Mouse (Mus musculus) limb, embryonic 13.5 days (tissue): ENCODE results near the gene Vmn2r59. TPM values are rescaled to one million over a fixed set of nuclear protein-coding genes. Genes with fewer than 3 reads are reported as not detected.
"Not testable (repeated sequence)": the region's sequence is repeated elsewhere in the genome, so short reads cannot be mapped to it uniquely, and the experiment has no call there.

Source experiments
- ATAC-seq: fragments of 200-750 bp; cut with Nextera tagmentation; 2 replicates; pipeline ENCODE4 v1.8.0; 2017; ENCODE audit warnings: low read depth, moderate number of reproducible peaks, moderate TSS enrichment; ENCODE audit not compliant: low FRiP score
- H3K27ac ChIP-seq: fragments of 300-500 bp; sonication (generic); 2 replicates; pipeline ENCODE4 v1.5.1; 2015; ENCODE audit warnings: inconsistent platforms, mild to moderate bottlenecking, moderate library complexity
- H3K27me3 ChIP-seq: fragments of 300-500 bp; sonication (generic); 2 replicates; pipeline ENCODE4 v1.6.1; 2015; ENCODE audit warnings: mild to moderate bottlenecking, inconsistent platforms
- H3K36me3 ChIP-seq: fragments of 300-500 bp; sonication (generic); 2 replicates; pipeline ENCODE4 v1.6.1; 2015; ENCODE audit warnings: inconsistent platforms, mild to moderate bottlenecking, moderate library complexity
- H3K4me1 ChIP-seq: fragments of 300-500 bp; sonication (generic); 2 replicates; pipeline ENCODE4 v1.6.1; 2015; ENCODE audit warnings: inconsistent platforms
- H3K4me2 ChIP-seq: fragments of 300-500 bp; sonication (generic); replicated peaks from 2 replicates; pipeline ENCODE4 v1.6.1; 2015; ENCODE audit warnings: inconsistent platforms, mild to moderate bottlenecking, moderate library complexity
- H3K4me3 ChIP-seq: fragments of 300-500 bp; sonication (generic); 2 replicates; pipeline ENCODE4 v1.5.1; 2015; ENCODE audit warnings: moderate library complexity, mild to moderate bottlenecking, inconsistent platforms
- H3K9ac ChIP-seq: fragments of 300-500 bp; sonication (generic); 2 replicates; pipeline ENCODE4 v1.6.1; 2015; ENCODE audit warnings: mild to moderate bottlenecking, inconsistent platforms
- H3K9me3 ChIP-seq: fragments of 300-500 bp; sonication (generic); 2 replicates; pipeline ENCODE4 v1.6.1; 2016; ENCODE audit warnings: inconsistent platforms
- WGBS: fragments of 180-500 bp; shearing (Covaris S2); methylation state at CpG from one replicate; pipeline ENCODE4 v1.1.7; 2015; 5-methylcytosine and 5-hydroxymethylcytosine counted together
- polyA plus RNA-seq: library from polyadenylated mRNA; unstranded; fragments of >200 nt; fragmentation: Nextera tagmentation; extraction: Ambion mirVana; gene quantifications from 2 replicates; pipeline ENCODE4 v1.2.1, GENCODE M21; 2015

Vmn2r59 gene
- polyA plus RNA-seq = not detected in 2 replicates

DNA sequence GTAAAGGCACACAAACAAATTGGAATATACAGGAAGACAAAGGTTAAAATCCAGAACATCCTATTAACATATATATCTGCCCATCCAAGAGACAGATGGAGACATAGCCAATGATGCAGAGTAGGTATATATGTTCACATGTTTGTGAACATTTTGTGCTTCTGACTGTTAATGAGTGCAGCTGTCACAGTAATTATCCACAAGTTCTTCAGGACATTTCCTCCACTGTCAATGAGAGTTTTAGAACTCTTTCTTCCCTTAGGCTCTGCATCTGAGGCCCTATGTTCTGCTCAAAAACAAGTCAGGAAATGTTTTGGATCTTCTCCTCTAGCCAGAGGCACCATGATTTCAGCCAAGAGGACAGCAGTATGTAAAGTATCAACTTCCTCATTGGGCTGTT lies at the start of gene Vmn2r59:
Gene Vmn2r59, minus strand, starts transcription at position 101 of the 400 bp plus-strand sequence.
- no peak within 1 kb of the TSS for H3K9ac ChIP-seq
- no peak for ATAC-seq
- no peaks in the 10 kb centered on the region for H3K27me3 ChIP-seq
- no peak within 1 kb of the TSS for H3K4me3 ChIP-seq
- H3K27ac ChIP-seq = no peak within 1 kb of the TSS
- peaks cover 10% of the 10 kb centered on the region for H3K9me3 ChIP-seq
- no peak within 1 kb of the TSS for H3K4me2 ChIP-seq
- no peaks in the 10 kb centered on the region for H3K4me1 ChIP-seq
- no peaks in the 10 kb centered on the region for H3K36me3 ChIP-seq

DNA sequence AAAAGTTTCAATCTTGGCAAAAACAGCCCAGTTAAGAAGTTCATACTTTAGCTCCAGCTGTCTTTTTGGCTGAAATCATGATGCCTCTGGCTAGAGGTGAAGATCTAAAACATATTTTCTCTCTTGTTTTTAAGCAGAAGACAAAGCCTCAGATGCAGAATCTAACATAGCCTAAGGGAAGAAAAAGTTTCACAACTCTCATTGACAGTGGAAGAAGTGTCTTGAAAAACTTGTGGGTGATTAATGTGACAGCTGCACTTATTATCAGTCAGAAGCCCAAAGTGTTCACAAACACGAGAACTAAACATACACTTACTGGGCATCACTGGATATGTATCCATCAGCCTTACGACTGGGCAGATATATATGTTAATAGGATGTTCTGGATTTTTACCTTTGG lies 48.6 kb upstream of the Vmn2r59 start, which contains the start of gene Vmn2r60:
Gene Vmn2r60, plus strand, starts transcription at position 301 of the 400 bp plus-strand sequence.
- Histone ChIP-seq H3K27me3 (no peaks in the 10 kb centered on the region), H3K9ac (no peak within 1 kb of the TSS), H3K4me3 (no peak within 1 kb of the TSS), H3K36me3 (no peaks in the 10 kb centered on the region), H3K27ac (no peak within 1 kb of the TSS), H3K9me3 (peaks cover 7% of the 10 kb centered on the region; the same call in 1 of the 2 replicates), H3K4me2 (no peak within 1 kb of the TSS), H3K4me1 (no peaks in the 10 kb centered on the region)
- WGBS = 65% methylated on average over 2 of the region's 2 CpGs
- no peak for ATAC-seq

- not testable (repeated sequence) for H3K36me3 ChIP-seq, ATAC-seq
- WGBS = 75% methylated on average over 14 of the region's 14 CpGs
Observed at GRCm38 (mm10) chr7:42107061-42107460, 48.2 kb upstream of the Vmn2r59 start.

More at GRCm38 (mm10) chr7:42107061-42107460, 48.2 kb upstream of the Vmn2r59 start:
- H3K9me3 ChIP-seq, H3K27me3 ChIP-seq, H3K4me2 ChIP-seq, H3K4me1 ChIP-seq, H3K9ac ChIP-seq, H3K27ac ChIP-seq, H3K4me3 ChIP-seq: not testable (repeated sequence)

Other genes with a start within 250 kb of the Vmn2r59 start
- gene Vmn2r58, start 186.3 kb downstream of the Vmn2r59 start, polyA plus RNA-seq = not detected in 2 replicates
- 0.01 TPM in 1 of 2 replicates, not detected in the other for gene Vmn2r60, start 48.7 kb upstream of the Vmn2r59 start, polyA plus RNA-seq
- not detected in 2 replicates for gene Vmn2r61, start 201.0 kb upstream of the Vmn2r59 start, polyA plus RNA-seq